Mouse (Mus musculus) thymus, postnatal 10 days (tissue): ENCODE results near the gene Cep19.
"Not testable (repeated sequence)": the region's sequence is repeated elsewhere in the genome, so short reads cannot be mapped to it uniquely, and the experiment has no call there.

ENCODE experiments used
- DNase-seq, 2 experiments: peaks; one replicate each; pipeline ENCODE4 v3.0.0; 2021; ENCODE audit warnings: low spot score in 2 of 2

Cep19 gene

DNA sequence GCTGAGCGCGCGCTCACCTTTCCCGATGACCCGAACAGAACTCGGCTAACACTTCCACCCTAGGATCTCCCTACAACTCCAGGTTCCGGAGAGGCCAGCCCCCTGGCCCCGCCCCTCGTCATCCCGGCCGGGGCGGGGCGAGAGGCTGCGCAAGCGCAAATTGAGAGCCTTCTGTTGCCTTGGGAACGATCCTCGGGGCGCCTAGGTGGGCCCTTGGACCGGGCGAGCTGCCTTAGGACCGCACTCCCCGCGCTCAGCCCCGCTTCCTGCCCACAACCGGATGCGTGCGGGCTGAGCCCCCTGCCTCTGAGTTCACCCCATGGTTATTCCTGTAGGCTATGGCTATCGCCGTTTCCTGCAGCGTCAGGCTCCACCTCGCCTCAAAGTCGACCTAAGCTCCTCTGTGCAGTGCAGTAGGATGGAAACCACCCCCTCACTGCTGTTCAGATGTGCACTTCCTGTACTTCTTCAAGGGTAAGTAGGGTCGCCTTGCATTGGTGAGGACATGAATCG, at the start of gene Cep19, which contains the start of gene Pigx:
Cep19 (plus strand) TSS at position 163 of the 513 bp plus-strand sequence.
Pigx (minus strand) TSS at position 103 of the 513 bp plus-strand sequence.
- DNase-seq, result peak; percentile 83 to 87

- DNase-seq, result no peak
These were observed 40.8 kb upstream of the Cep19 start for GRCm38 (mm10) chr16:32058817-32059216.

DNA sequence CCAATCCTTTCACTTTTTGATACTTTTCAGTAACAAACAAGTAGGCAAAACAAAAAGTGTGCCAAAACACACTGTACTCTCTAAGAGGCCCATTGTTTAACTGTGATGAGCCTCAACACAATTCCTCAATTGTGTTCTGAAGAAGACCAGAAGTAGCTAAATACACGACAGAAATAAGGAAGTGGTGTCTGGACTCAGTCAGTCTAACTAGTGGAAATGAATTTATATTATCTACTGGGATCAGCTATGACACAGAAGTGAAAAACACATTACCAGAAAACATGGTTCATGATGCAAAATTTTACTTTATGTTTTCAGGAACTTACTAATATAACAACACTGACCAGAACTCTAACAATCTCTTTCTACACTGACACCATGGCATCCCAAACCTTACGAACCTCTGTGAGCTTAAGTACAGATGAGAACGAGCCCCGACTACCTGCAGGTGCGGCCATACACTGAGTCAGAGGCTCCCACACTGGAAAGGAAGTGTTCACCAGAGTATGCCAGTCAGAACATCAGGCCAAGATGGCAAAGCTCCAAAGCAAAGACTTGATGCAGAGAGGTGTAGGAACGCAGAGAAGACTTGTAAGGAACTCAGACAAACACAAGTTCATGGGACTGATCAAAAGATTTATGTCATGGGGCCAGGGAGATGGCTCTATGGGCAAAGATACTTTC, 39.6 kb upstream of the Cep19 start:
- peak in 1 of 2 experiments; percentile 42 for DNase-seq

- DNase-seq, result no peak
These were observed 37.4 kb upstream of the Cep19 start for GRCm38 (mm10) chr16:32062226-32062625.

DNA sequence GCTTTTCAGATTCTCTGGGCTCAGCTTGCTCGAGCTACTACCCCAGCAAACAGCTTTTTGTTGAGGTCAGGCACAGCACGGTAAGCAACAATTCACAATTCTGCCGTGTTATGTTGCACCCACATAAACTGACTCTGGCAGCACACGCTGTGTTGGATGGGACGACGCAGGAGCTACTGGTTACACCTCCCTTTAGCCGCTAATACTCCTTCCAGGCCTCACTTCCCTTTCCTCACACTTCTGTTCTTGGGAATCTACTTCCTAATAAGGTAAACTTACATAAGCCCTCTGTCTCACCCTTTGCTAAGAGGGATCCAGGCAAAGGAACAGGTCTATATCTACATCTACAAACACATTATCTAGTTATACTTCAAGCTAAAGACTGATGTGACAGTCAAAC, 35.7 kb upstream of the Cep19 start:
- DNase-seq, result no peak

- no peak for DNase-seq
These were observed 32.7 kb upstream of the Cep19 start for GRCm38 (mm10) chr16:32066899-32067298.

DNA sequence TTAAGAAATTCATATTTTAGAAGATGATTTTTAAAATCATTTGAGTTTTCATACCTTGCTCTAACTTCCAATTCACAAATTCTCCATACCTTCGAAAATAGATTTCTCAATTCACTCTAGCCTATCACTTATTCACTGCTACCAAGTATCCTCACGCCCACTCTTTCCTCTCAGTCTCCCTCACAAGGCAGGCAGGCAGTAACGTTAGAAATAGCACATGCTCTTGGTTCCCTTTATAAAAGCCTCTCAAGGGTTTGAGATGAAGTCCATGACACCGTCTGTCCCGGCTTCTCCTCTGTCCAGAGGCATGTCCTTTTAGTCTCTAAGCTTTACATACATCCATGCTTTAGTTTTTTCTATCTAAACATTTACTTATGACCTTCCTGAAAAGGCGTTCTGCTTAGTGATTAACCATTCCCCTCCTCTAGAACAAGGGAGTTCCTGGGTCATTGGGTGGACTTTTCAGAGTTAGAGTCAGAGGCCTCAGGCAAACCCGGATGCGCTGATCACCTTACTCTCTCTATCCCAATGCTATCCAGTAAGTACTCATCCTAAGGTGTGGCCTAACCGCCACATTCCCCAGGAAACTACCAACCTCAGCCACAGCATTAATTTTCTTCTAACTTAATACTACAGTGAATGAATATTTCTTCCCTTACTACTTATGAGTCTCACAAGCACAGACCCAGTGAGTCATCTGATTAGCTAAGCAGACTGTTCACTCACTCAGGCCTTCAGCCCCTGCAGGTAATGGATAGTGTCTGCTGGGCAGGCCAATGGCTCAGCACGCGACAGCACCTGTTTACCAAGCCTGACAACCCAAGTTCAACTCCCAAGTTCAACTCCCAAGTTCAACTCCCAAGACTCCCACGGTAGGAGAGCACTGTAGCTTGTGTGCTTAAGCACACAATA, 31.0 kb upstream of the Cep19 start:
- no peak for DNase-seq

DNA sequence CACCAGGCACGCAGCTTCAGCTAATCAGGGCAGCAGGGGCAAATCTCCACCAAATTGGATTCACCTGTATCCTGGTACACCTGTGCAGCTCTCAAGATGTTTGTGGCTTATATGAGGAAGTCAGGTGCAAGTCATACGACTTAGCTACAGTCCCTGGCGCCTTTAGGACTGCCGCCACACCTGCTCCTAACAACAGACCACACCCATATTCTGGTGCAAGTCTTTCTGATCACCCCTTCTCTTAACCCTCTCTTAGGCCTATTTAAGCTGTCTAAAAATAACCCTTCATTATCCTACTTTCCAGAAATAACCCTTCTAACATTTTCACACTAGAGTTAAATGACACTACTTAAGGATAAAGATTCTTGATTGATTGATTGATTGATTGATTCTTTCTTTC, 29.5 kb upstream of the Cep19 start:
- DNase-seq, result not testable (repeated sequence)

DNA sequence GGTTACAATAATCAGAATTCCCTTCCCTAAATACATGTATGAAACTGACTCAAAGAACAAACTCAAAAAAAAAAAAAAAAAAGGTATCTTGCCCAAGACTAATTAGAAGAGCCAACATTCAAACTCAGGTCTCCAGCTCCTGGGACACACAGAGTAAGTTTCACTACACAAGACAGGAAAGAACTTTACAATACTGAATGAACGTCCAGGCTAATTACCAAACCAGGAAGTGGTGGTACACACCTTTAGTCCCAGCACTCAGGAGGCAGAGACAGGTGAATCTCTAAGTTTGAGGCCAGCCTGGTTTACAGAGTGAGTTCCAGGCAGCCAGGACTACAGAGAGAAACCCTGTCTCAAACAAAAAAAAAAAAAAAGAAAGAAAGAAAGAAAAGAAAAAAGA, 23.8 kb upstream of the Cep19 start:
- DNase-seq, result no peak

DNA sequence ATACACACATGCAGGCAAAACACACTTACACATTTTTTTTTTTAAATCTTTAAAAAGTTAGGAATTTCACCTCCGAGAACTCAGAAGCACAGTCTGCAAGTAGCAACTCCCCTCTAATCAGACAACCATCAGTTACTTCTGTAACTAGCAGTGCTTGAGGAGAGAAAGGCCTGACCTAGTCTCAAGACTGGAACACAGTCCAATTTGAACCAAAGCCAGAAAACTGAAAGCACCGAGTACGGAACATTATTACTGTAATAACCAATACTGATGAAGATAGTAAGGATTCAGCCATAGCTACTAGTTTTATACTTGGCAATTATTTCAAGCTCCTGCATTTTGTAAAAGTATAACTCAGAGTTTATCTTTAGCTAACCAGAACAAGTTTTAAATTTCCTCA, 23.2 kb upstream of the Cep19 start:
- no peak for DNase-seq

GRCm38 (mm10) chr16:32077648-32078407, 21.8 kb upstream of the Cep19 start:
- no peak for DNase-seq

DNA sequence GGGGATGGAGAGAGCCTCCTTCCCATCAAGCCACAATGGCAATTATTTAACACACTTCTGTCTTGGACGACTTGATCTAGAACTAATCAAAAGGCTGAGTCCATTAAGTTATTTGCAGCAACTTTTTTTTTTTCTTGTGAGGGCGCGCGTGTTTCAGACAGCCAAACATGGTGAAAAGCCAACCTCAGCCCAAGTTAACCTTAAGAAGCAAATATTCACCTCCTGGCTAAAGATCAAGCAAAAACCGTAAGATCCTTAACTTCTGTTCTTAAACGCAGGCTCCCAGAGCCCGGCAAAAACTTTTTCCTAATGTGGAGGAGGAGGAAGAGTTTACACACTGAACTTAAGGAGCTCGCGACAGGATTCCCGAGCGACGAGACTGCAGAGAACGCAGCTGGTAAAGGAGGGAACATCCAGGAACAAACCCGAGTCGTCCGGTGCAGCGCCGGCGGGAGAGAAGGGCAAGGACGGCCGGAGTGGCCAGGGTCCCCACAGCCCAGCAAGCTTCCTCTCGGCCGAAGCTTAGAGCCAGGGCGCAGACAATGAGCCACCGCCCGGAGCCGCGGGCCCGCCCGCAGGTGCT, 21.1 kb upstream of the Cep19 start:
- DNase-seq, result peak in 1 of 2 experiments; percentile 23

GRCm38 (mm10) chr16:32078991-32079511, 20.5 kb upstream of the Cep19 start, which contains the start of gene Pak2:
TSS of gene Pak2 (minus strand) at chr16:32079342.
- DNase-seq, result peak; percentile 74 to 83

DNA sequence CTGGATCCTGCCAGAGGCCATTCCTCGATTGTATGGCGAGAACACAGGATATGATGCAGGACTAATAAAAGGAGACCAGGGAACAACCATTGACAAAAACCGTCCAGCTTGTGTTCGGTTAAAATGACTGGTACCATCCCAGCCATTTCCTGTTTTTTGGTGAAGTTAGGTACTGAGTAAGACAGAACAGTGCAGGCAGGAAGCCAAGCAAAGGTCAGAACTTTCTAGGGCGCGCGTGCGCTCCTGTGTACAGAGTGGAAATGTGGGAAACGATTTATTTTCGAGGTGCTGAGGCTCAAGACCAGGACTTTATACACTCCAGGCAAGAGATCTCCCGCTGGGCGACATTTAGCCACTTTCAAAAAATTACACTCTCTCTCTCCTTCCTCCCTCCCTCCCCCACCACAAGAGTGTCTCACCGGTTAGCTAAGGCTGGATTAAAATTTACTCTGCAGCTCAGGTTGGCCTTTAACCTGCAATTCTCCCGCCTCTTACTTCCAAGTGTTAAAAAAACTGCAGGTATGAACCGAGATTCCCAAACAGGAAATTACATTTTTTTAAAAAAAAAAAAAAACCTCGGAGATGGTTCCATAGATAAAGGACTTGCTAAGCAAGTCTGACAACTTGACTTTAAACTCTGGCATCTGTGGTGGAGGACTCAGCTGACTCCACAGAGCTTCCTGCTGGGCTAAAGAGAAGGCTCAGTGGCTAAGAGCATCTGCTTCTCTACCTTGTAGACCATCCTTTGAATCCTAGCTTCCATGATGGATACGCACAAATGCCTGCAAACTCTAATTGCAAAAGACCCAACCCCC, 11.8 kb upstream of the Cep19 start:
- DNase-seq, result peak; percentile 28 to 39

DNA sequence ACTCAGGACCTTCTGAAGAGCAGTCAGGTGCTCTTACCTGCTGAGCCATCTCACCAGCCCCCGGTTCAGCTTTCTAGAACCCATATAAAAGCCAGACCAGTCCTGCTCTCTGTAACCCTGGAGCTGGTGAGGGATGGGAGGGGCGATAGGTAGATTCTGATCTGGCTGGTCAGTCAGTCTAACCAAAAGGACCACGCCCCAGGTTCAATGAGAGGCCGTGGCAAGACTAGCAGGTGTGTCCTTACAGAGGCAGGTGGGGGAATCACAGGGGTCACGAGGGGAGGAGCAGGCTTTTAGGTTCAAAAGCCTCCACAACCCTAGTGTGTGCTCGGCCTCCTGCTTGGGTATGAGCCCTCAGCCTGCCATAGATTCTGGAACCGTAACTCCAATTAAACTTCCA, 8.1 kb upstream of the Cep19 start:
- no peak for DNase-seq

DNA sequence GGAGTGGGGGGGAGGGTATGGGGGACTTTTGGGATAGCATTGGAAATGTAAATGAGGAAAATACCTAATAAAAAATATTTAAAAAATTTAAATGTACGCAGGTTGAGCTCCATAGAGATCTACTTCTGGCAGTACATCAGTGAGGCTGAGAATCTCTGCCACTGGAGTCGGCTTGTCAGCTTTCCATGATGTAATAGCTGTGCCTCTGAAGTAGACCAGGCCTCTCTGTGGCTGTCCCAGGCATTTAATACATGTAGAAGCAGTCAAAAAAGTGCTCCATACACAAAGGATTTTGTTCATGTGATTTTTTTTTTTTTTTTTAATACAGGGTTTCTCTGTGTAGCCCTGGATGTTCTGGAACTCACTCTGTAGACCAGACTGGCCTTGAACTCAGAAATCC, 1.8 kb upstream of the Cep19 start:
- not testable (repeated sequence) for DNase-seq

- DNase-seq, result peak; percentile 43 to 48
These were observed 533 bp upstream of the Cep19 start for GRCm38 (mm10) chr16:32098897-32099637.

DNA sequence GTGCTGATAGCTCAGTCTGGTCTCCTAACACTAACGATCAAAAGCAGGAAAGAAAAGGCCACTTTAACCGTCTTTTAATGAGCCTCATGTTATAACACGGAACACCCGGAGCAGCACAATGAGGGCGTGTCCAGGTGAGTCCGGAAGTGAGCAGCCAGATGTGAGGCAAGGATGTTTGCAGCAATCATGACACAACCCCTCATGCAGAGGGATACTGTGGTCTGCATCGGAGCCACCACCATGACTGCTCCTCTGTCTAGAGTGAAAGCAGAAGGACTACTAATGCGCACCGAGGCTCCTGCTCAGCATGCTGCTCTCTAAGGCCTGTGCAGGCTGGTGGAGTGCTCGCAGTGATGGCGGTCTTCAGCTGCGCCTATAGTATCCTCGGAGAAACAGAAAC, 2.7 kb downstream of the Cep19 start:
- no peak for DNase-seq

- DNase-seq, result no peak
These were observed 6.1 kb downstream of the Cep19 start for GRCm38 (mm10) chr16:32105698-32106097.
